Mouse (Mus musculus): Measurements from ENCODE around the gene Ltbr.

Ltbr gene

GRCm38 (mm10) chr6:125313546-125314230 lies at the start of gene Ltbr:
TSS of gene Ltbr (minus strand) at chr6:125313885.
- in situ Hi-C loops (cut with MboI): no loop called here

GRCm38 (mm10) chr6:125363021-125363420 lies 49.3 kb upstream of the Ltbr start:
- in situ Hi-C loops (cut with MboI): no loop called here

- in situ Hi-C loops (cut with MboI): no loop called here
These were observed 48.0 kb upstream of the Ltbr start for GRCm38 (mm10) chr6:125361467-125362291.

- in situ Hi-C loops (cut with MboI): no loop called here
These were observed 47.2 kb upstream of the Ltbr start for GRCm38 (mm10) chr6:125360846-125361245.

GRCm38 (mm10) chr6:125359999-125360398 lies 46.3 kb upstream of the Ltbr start:
- in situ Hi-C loops (cut with MboI): no loop called here

GRCm38 (mm10) chr6:125357334-125357733 lies 43.6 kb upstream of the Ltbr start:
- in situ Hi-C loops (cut with MboI): no loop called here

GRCm38 (mm10) chr6:125356264-125356663 lies 42.6 kb upstream of the Ltbr start:
- in situ Hi-C loops (cut with MboI): no loop called here

GRCm38 (mm10) chr6:125355197-125355741 lies 41.6 kb upstream of the Ltbr start:
- in situ Hi-C loops (cut with MboI): no loop called here

- in situ Hi-C loops (cut with MboI): no loop called here
These were observed 40.9 kb upstream of the Ltbr start for GRCm38 (mm10) chr6:125354352-125355151.

- in situ Hi-C loops (cut with MboI): no loop called here
These were observed 40.0 kb upstream of the Ltbr start for GRCm38 (mm10) chr6:125353655-125354054.

- in situ Hi-C loops (cut with MboI): no loop called here
These were observed 39.5 kb upstream of the Ltbr start for GRCm38 (mm10) chr6:125353221-125353620.

GRCm38 (mm10) chr6:125352811-125353210 lies 39.1 kb upstream of the Ltbr start:
- in situ Hi-C loops (cut with MboI): no loop called here

GRCm38 (mm10) chr6:125352046-125352384 lies 38.3 kb upstream of the Ltbr start:
- in situ Hi-C loops (cut with MboI): no loop called here

GRCm38 (mm10) chr6:125351368-125352045 lies 37.8 kb upstream of the Ltbr start:
- in situ Hi-C loops (cut with MboI): no loop called here

GRCm38 (mm10) chr6:125350995-125351324 lies 37.3 kb upstream of the Ltbr start:
- in situ Hi-C loops (cut with MboI): no loop called here

GRCm38 (mm10) chr6:125350231-125350994 lies 36.7 kb upstream of the Ltbr start:
- in situ Hi-C loops (cut with MboI): no loop called here

- in situ Hi-C loops (cut with MboI): no loop called here
These were observed 36.0 kb upstream of the Ltbr start for GRCm38 (mm10) chr6:125349575-125350230.

- in situ Hi-C loops (cut with MboI): no loop called here
These were observed 35.3 kb upstream of the Ltbr start, which contains the start of gene Tnfrsf1a for GRCm38 (mm10) chr6:125348721-125349574. TSS of gene Tnfrsf1a (plus strand) at chr6:125349362.

- in situ Hi-C loops (cut with MboI): no loop called here
These were observed 32.3 kb upstream of the Ltbr start for GRCm38 (mm10) chr6:125346029-125346428.
